Mouse (Mus musculus): ENCODE results near the gene D430041D05Rik.

DNA sequence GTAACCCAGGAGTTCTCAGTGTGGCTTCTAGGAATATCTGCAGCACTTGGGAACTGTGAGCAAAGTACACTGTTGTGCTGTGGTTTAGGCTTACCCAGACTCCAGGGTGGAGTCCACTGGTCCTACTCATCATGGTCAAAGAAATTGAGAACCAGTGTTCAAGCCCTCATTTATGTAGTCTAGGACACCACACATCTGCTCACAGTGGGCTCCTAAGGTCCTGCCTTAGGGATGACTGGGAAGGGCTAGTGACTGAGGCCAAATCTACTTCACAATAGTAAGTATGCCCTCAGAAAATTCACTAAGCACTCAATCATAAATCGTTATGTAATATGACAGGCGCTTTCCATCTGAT lies 311.6 kb downstream of the D430041D05Rik start:
- no peak for TF ChIP-seq CTCF (IDR thresholded peaks at IDR 0.05; ENCODE audit: extremely low read depth, insufficient read depth, low read length)
- TF ChIP-seq POLR2A (IDR thresholded peaks at IDR 0.05; ENCODE audit: extremely low read depth, insufficient read depth, low read length) = no peak
